Mouse (Mus musculus) hindbrain, embryonic 16.5 days (tissue): ENCODE measurements at regions not wholly inside any gene's neighbourhood (a gene's known extent, or its start where the extent isn't known, plus 50 kb on each side); places are given as distances from the start of the nearest gene placed in this dataset.

Experiments used
- ATAC-seq: fragments of 200-750 bp; cut with Nextera tagmentation; 2 replicates; pipeline ENCODE4 v1.8.0; 2017; ENCODE audit warnings: moderate TSS enrichment, moderate library complexity
- H3K27ac ChIP-seq: fragments of 300-500 bp; sonication (generic); 2 replicates; pipeline ENCODE4 v1.5.1; 2014; ENCODE audit warnings: low read depth, mild to moderate bottlenecking, control low read depth, low read length, moderate library complexity
- H3K27me3 ChIP-seq: fragments of 300-500 bp; sonication (generic); replicated peaks from 2 replicates; pipeline ENCODE4 v1.6.1; 2014; ENCODE audit warnings: low read length; ENCODE audit not compliant: control insufficient read depth, insufficient read depth
- H3K36me3 ChIP-seq: fragments of 300-500 bp; sonication (generic); 2 replicates; pipeline ENCODE4 v1.6.1; 2014; ENCODE audit warnings: mild to moderate bottlenecking, low read length, moderate library complexity, mixed read lengths; ENCODE audit not compliant: control insufficient read depth, insufficient read depth
- H3K4me1 ChIP-seq: fragments of 300-500 bp; sonication (generic); 2 replicates; pipeline ENCODE4 v1.6.1; 2014; ENCODE audit warnings: low read depth, low read length; ENCODE audit not compliant: control insufficient read depth, insufficient read depth
- H3K4me2 ChIP-seq: fragments of 300-500 bp; sonication (generic); 2 replicates; pipeline ENCODE4 v1.6.1; 2014; ENCODE audit warnings: mild to moderate bottlenecking, low read length, control low read depth, moderate library complexity
- H3K4me3 ChIP-seq: fragments of 300-500 bp; sonication (generic); 2 replicates; pipeline ENCODE4 v1.5.1; 2014; ENCODE audit warnings: mild to moderate bottlenecking, low read length, control low read depth, moderate library complexity
- H3K9ac ChIP-seq: fragments of 300-500 bp; sonication (generic); 2 replicates; pipeline ENCODE4 v1.6.1; 2014; ENCODE audit warnings: low read depth, mild to moderate bottlenecking, control low read depth, low read length, moderate library complexity
- H3K9me3 ChIP-seq: fragments of 300-500 bp; sonication (generic); 2 replicates; pipeline ENCODE4 v1.6.1; 2014; ENCODE audit warnings: mild to moderate bottlenecking, low read length, moderate library complexity; ENCODE audit not compliant: control insufficient read depth
- WGBS: fragments of 180-500 bp; shearing (Covaris S2); extraction: QIAGEN DNeasy Blood & Tissue Kit; methylation state at CpG from one replicate; pipeline ENCODE4 v1.1.7; 2014; 5-methylcytosine and 5-hydroxymethylcytosine counted together

DNA sequence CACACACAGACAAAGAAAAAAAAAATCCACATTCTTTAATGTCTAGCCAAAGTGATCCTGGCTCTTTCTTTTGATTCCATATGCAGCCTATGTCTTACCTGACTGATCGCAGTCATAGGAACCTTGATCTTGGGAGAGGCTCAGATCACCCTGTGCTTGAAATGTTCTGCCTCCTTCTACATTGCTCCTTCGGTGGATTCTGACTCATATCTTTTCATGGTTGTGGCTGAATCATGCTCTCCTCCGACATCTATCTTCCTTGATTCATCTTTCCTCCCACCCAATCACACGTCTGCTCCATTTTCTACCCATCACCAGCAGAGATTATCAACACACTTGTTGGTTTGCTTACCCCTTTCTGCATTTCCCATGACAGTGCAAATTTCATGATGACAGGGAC is 132.0 kb downstream of the Gm11146 start:
- WGBS, result 90% methylated on average over 4 of the region's 4 CpGs
- Histone ChIP-seq H3K36me3 (no peaks in the 10 kb centered on the region), H3K4me3 (no peak overlapping the region), H3K27ac (no peak overlapping the region), H3K4me2 (no peak overlapping the region), H3K9me3 (no peaks in the 10 kb centered on the region), H3K4me1 (no peaks in the 10 kb centered on the region), H3K27me3 (no peaks in the 10 kb centered on the region), H3K9ac (no peak overlapping the region)
- no peak for ATAC-seq

DNA sequence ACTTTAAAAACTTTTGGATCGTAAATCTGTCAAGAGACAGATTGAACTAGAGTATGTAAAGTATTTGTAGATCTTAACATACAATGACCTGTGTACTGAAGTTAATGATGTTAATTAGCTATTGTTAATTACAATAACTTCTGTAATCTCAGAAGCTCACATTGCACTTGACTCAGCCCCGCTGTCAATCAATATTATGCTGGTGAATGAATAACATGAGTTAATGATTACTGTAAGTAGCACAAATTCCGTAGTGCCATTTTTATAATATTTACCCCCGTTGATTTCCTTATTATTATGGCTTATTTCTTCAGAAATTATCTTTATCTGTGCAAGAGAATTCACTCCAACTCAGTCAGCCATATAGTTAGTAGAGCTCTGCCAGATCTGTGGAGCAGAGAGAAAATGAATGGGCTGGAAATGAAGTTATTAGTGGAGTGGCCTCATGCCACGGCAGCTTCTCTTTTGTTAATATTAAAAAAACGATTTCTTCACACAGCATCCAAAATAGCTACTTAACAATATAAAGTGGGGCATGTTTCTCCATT is 132.5 kb downstream of the Gm11146 start:
- WGBS, result 76% methylated on average over 6 of the region's 6 CpGs
- H3K9ac ChIP-seq, result no peak overlapping the region
- no peaks in the 10 kb centered on the region for H3K27me3 ChIP-seq

DNA sequence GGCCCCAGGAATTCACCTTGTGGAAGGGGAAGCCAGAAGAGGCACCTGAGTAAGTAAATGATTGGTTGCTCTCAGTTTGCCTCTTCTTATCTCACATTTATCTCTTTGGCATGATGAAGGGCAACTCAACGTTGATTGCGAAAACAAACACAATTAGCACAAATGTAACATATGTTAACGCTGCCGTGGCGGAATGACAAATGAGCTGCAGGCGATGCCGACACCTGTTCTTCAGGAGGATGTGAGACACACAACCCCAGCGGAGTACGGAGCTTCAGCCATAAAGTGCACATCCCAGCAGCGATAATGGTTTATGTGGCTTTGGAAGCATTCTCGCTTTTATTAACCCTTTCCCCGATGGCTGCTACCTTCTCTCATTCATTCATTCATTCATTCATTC is 134.7 kb downstream of the Gm11146 start:
- Histone ChIP-seq H3K36me3 (no peaks in the 10 kb centered on the region), H3K27me3 (no peaks in the 10 kb centered on the region), H3K4me3 (no peak overlapping the region), H3K9ac (no peak overlapping the region), H3K4me2 (no peak overlapping the region), H3K4me1 (peaks cover 3% of the 10 kb centered on the region; the same call in 1 of the 2 replicates), H3K27ac (no peak overlapping the region), H3K9me3 (no peaks in the 10 kb centered on the region)
- ATAC-seq, result no peak
- 79% methylated on average over 12 of the region's 12 CpGs for WGBS

More for the DNA sequence above, 132.5 kb downstream of the Gm11146 start:
- H3K4me1 ChIP-seq, result peaks cover 3% of the 10 kb centered on the region; the same call in 1 of the 2 replicates
- no peaks in the 10 kb centered on the region for H3K36me3 ChIP-seq
- H3K9me3 ChIP-seq, result no peaks in the 10 kb centered on the region
- H3K4me3 ChIP-seq, result no peak overlapping the region
- no peak overlapping the region for H3K4me2 ChIP-seq
- no peak overlapping the region for H3K27ac ChIP-seq
- no peak for ATAC-seq

DNA sequence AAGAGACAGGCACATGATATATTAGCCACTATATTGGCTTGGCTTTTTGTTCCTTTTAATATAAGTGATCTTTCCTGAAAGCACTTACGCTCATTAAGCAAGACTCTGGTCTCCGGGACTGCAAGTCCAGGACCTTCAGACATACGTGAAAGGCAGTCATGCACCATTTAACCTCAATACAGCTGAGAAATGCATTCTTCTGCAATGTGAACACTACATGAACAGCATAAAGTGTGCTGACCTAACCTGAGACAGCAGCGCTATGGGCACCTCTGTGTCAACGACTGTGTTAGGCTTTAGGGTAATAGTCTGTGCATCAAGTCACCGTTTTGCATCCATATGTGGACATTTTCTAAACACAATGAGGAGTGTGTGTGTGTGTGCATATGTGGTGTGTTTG is 137.3 kb downstream of the Gm11146 start:
- WGBS, result 32% methylated on average over 6 of the region's 6 CpGs
- no peaks in the 10 kb centered on the region for H3K36me3 ChIP-seq
- 0 out of 2 replicates have a peak overlapping the region, but pooled peaks have one; percentile 12 for H3K27ac ChIP-seq
- no peaks in the 10 kb centered on the region for H3K27me3 ChIP-seq
- no peaks in the 10 kb centered on the region for H3K9me3 ChIP-seq
- no peak overlapping the region for H3K4me2 ChIP-seq
- H3K4me1 ChIP-seq, result peaks cover 3% of the 10 kb centered on the region; the same call in 1 of the 2 replicates
- no peak overlapping the region for H3K9ac ChIP-seq
- H3K4me3 ChIP-seq, result no peak overlapping the region
- ATAC-seq, result 0 out of 2 replicates have a peak, but pooled peaks have one; percentile 40

DNA sequence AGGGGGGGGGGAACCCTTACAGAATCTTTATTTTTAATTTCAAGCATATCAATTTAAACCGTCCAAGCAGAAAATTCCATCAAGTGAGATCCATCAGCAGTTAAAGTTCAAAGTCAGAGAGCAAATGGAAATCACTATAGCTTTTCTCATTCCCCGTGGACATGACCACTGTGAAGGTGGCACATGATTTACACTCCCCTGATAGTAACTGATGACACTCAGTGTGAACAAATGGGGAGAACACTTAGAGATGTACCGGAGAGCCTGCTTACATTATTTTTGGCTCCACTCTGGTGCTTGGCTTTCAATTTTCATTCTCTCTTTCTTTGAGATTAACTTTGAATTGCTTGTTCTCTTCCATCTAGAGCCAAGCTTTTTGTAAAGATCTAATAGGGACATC is 140.0 kb downstream of the Gm11146 start:
- Histone ChIP-seq H3K4me1 (peaks cover 3% of the 10 kb centered on the region; the same call in 1 of the 2 replicates), H3K4me2 (no peak overlapping the region), H3K4me3 (no peak overlapping the region), H3K27me3 (no peaks in the 10 kb centered on the region), H3K27ac (no peak overlapping the region), H3K9me3 (no peaks in the 10 kb centered on the region), H3K36me3 (no peaks in the 10 kb centered on the region), H3K9ac (no peak overlapping the region)
- ATAC-seq, result no peak
- 48% methylated on average over 3 of the region's 3 CpGs for WGBS

DNA sequence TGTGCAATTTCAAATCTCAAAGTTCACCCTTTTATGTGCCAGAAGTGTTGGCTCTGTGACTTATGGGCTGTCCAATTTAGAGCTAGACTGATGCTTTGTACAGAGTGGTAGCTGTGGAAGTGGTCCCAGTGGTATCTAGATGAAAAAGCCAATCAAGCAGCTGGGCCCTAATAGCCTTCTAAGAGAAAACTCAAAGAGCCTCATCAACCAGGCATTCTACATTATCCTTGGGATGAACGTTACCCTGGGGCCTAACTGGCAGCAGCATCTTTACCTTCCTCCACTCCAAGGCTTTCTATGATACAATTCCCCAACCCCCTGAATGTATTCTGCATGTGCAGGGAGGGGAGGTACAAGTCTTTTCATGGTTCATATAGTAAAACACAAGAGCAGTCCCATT is 140.4 kb downstream of the Gm11146 start:
- 16% methylated on average over 1 of the region's 1 CpGs for WGBS
- Histone ChIP-seq H3K9ac (no peak overlapping the region), H3K4me3 (no peak overlapping the region), H3K4me1 (peaks cover 3% of the 10 kb centered on the region; the same call in 1 of the 2 replicates), H3K4me2 (no peak overlapping the region), H3K36me3 (no peaks in the 10 kb centered on the region), H3K27me3 (no peaks in the 10 kb centered on the region), H3K27ac (no peak overlapping the region), H3K9me3 (no peaks in the 10 kb centered on the region)
- ATAC-seq, result no peak; the same call in 1 of the 2 replicates

DNA sequence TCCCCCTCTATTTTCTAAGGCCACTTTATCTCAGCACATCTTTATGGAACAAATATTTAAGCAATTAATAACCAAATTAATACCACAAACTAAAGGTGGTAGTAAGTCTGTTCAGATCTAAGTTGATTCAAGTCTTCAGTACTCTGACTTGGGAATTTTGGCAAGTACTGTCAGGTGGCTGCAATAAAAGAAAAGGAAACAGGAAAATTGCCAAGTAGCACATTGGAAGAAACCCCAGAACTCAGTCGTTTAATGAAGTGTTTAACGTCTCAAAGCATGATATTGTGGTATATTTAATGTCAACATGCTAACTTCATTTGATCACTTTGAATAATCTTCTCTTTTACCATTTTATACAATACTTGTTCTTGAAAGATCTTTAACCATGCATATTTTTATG is 142.2 kb downstream of the Gm11146 start:
- H3K27me3 ChIP-seq, result no peaks in the 10 kb centered on the region
- H3K27ac ChIP-seq, result no peak overlapping the region
- no peaks in the 10 kb centered on the region for H3K9me3 ChIP-seq
- H3K4me1 ChIP-seq, result peaks cover 1% of the 10 kb centered on the region; the same call in 1 of the 2 replicates
- no peak for ATAC-seq
- H3K9ac ChIP-seq, result no peak overlapping the region
- whole genome bisulfite sequencing, result 39% methylated on average over 2 of the region's 2 CpGs
- H3K36me3 ChIP-seq, result no peaks in the 10 kb centered on the region
- H3K4me3 ChIP-seq, result no peak overlapping the region
- no peak overlapping the region for H3K4me2 ChIP-seq

DNA sequence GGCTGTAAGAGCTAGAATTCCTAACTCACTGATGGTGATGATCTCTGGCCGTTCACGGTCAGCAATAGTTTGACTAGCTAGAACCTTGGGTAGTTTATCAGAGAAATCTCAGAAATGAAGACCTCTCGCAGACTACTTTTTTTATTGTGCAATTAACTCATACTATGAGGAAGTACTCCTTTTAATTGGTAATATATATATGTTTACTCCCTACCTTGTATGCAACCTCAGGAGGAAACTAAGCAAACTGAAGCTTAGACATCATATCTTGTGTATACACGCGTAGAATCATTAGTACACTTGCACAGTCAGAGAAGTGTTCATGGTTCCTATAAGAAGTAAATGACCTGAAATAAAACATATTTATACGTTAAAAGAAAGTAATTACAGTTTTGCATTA is 157.2 kb downstream of the Gm11146 start:
- H3K4me1 ChIP-seq, result peaks cover 8% of the 10 kb centered on the region
- H3K36me3 ChIP-seq, result no peaks in the 10 kb centered on the region
- 93% methylated on average over 6 of the region's 6 CpGs for WGBS
- no peak overlapping the region for H3K4me2 ChIP-seq
- ATAC-seq, result no peak
- H3K9me3 ChIP-seq, result no peaks in the 10 kb centered on the region
- H3K4me3 ChIP-seq, result no peak overlapping the region
- H3K27me3 ChIP-seq, result no peaks in the 10 kb centered on the region
- H3K9ac ChIP-seq, result no peak overlapping the region
- H3K27ac ChIP-seq, result no peak overlapping the region

DNA sequence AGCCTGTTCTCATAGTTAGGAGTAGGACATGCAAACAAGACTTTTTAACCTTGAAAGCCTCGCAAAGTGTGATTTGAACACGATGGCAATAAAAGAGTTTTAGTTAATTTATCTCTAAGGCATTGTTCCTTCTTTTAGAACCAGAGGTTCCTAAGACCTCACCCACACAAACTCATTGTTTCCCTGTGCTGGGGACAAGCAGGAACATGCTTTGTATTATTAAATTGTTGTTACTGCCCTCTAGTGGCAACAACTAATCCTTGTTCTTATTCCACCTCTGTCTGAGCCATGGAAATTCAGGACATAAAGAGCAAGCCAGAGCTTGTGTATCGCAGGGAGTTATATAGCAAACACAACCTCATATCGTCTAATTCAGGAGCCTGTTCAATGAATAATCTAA is 157.9 kb downstream of the Gm11146 start:
- WGBS, result 17% methylated on average over 4 of the region's 4 CpGs
- Histone ChIP-seq H3K9me3 (no peaks in the 10 kb centered on the region), H3K27me3 (no peaks in the 10 kb centered on the region), H3K4me2 (no peak overlapping the region), H3K4me3 (no peak overlapping the region), H3K9ac (no peak overlapping the region), H3K36me3 (no peaks in the 10 kb centered on the region), H3K4me1 (peaks cover 8% of the 10 kb centered on the region), H3K27ac (no peak overlapping the region)
- peak; percentile 82 for ATAC-seq
